Mouse (Mus musculus): ENCODE results near the gene Olfr342. TPM values are rescaled to one million over a fixed set of nuclear protein-coding genes. Genes with fewer than 3 reads are reported as not detected.

Gene Olfr342
- polyA plus RNA-seq (2015; fragmentation: Illumina TruSeq; extraction: RNeasy Lipid Tissue Mini Kit (QIAGEN cat#74804); ENCODE audit: insufficient read depth, low replicate concordance), result not detected

GRCm38 (mm10) chr2:36524698-36525097 is at the start of gene Olfr342:
Gene Olfr342 (plus strand): TSS chr2:36524998.

GRCm38 (mm10) chr2:36482368-36482767 is 42.4 kb upstream of the Olfr342 start, which contains the start of gene Olfr341:
Gene Olfr341 (minus strand): TSS chr2:36482468.

GRCm38 (mm10) chr2:36566362-36566761 is 41.6 kb downstream of the Olfr342 start, which contains the start of gene Olfr344:
Gene Olfr344 (plus strand): TSS chr2:36566662.

Other genes starting within 250 kb of the Olfr342 start
- gene Olfr338, start 151.5 kb upstream of the Olfr342 start, polyA plus RNA-seq (2015; fragmentation: Illumina TruSeq; extraction: RNeasy Lipid Tissue Mini Kit (QIAGEN cat#74804); ENCODE audit: insufficient read depth, low replicate concordance), result not detected
- gene Olfr339, start 106.1 kb upstream of the Olfr342 start, polyA plus RNA-seq (2015; fragmentation: Illumina TruSeq; extraction: RNeasy Lipid Tissue Mini Kit (QIAGEN cat#74804); ENCODE audit: insufficient read depth, low replicate concordance), result not detected
- not detected for gene Olfr340, start 72.4 kb upstream of the Olfr342 start, polyA plus RNA-seq (2015; fragmentation: Illumina TruSeq; extraction: RNeasy Lipid Tissue Mini Kit (QIAGEN cat#74804); ENCODE audit: insufficient read depth, low replicate concordance)
- not detected for gene Olfr341, start 42.5 kb upstream of the Olfr342 start, polyA plus RNA-seq (2015; fragmentation: Illumina TruSeq; extraction: RNeasy Lipid Tissue Mini Kit (QIAGEN cat#74804); ENCODE audit: insufficient read depth, low replicate concordance)
- not detected for gene Olfr344, start 41.7 kb downstream of the Olfr342 start, polyA plus RNA-seq (2015; fragmentation: Illumina TruSeq; extraction: RNeasy Lipid Tissue Mini Kit (QIAGEN cat#74804); ENCODE audit: insufficient read depth, low replicate concordance)
- not detected for gene Olfr345, start 115.0 kb downstream of the Olfr342 start, polyA plus RNA-seq (2015; fragmentation: Illumina TruSeq; extraction: RNeasy Lipid Tissue Mini Kit (QIAGEN cat#74804); ENCODE audit: insufficient read depth, low replicate concordance)
- not detected for gene Olfr346, start 160.8 kb downstream of the Olfr342 start, polyA plus RNA-seq (2015; fragmentation: Illumina TruSeq; extraction: RNeasy Lipid Tissue Mini Kit (QIAGEN cat#74804); ENCODE audit: insufficient read depth, low replicate concordance)
- gene Olfr347, start 206.9 kb downstream of the Olfr342 start, polyA plus RNA-seq (2015; fragmentation: Illumina TruSeq; extraction: RNeasy Lipid Tissue Mini Kit (QIAGEN cat#74804); ENCODE audit: insufficient read depth, low replicate concordance), result not detected